Mouse (Mus musculus): ENCODE results near the gene Sycp1. TPM values are rescaled to one million over a fixed set of nuclear protein-coding genes. Genes with fewer than 3 reads are reported as not detected.

The Sycp1 gene
- total RNA-seq, 1 experiment from 2014 or later = not detected

Other genes starting within 250 kb of the Sycp1 start
- gene Tspan2, start 201.6 kb downstream of the Sycp1 start, total RNA-seq (2017) = 14.6 and 21.8 TPM in 2 replicates
- gene Tshb, start 153.4 kb downstream of the Sycp1 start, total RNA-seq (2017) = not detected in 2 replicates
- gene Nr1h5, start 28.0 kb upstream of the Sycp1 start, total RNA-seq (2017) = not detected in 2 replicates
- gene Sike1, start 59.6 kb upstream of the Sycp1 start, total RNA-seq (2017) = 19.2 and 34.2 TPM in 2 replicates
- gene Csde1, start 84.3 kb upstream of the Sycp1 start, total RNA-seq (2017) = 549 and 614 TPM in 2 replicates
- gene Nras, start 122.2 kb upstream of the Sycp1 start, total RNA-seq (2017) = 104 and 110 TPM in 2 replicates
- not detected in 2 replicates for gene Ampd1, start 137.9 kb upstream of the Sycp1 start, total RNA-seq (2017)
- 3.9 and 4.1 TPM in 2 replicates for gene Dennd2c, start 166.5 kb upstream of the Sycp1 start, total RNA-seq (2017)
- 173 and 237 TPM in 2 replicates for gene Bcas2, start 235.6 kb upstream of the Sycp1 start, total RNA-seq (2017)